Mouse (Mus musculus): Measurements from ENCODE around the gene Dnah8.

Dnah8 gene

GRCm38 (mm10) chr17:30824473-30824872 lies 200.3 kb downstream of the Dnah8 start:
- DNase-seq (ENCODE audit: low read depth), result no peak

GRCm38 (mm10) chr17:30825731-30826304 lies 201.7 kb downstream of the Dnah8 start:
- no peak for DNase-seq (ENCODE audit: low read depth)

GRCm38 (mm10) chr17:30831170-30831569 lies 207.0 kb downstream of the Dnah8 start:
- peak; percentile 9 for DNase-seq (ENCODE audit: low read depth)

GRCm38 (mm10) chr17:30835419-30835818 lies 211.3 kb downstream of the Dnah8 start:
- peak; percentile 9 for DNase-seq (ENCODE audit: low read depth)

- no peak for DNase-seq (ENCODE audit: low read depth)
Observed at GRCm38 (mm10) chr17:30837031-30837430, 212.9 kb downstream of the Dnah8 start.

GRCm38 (mm10) chr17:30840046-30840445 lies 215.9 kb downstream of the Dnah8 start:
- DNase-seq (ENCODE audit: low read depth), result no peak

- DNase-seq (ENCODE audit: low read depth), result peak; percentile 7
Observed at GRCm38 (mm10) chr17:30842312-30842711, 218.2 kb downstream of the Dnah8 start.

GRCm38 (mm10) chr17:30844321-30844791 lies 220.2 kb downstream of the Dnah8 start:
- peak; percentile 17 for DNase-seq (ENCODE audit: low read depth)

- DNase-seq (ENCODE audit: low read depth), result no peak
Observed at GRCm38 (mm10) chr17:30847498-30847897, 223.3 kb downstream of the Dnah8 start.

GRCm38 (mm10) chr17:30848086-30848485 lies 223.9 kb downstream of the Dnah8 start:
- no peak for DNase-seq (ENCODE audit: low read depth)

GRCm38 (mm10) chr17:30848804-30849203 lies 224.7 kb downstream of the Dnah8 start:
- DNase-seq (ENCODE audit: low read depth), result no peak

- no peak for DNase-seq (ENCODE audit: low read depth)
Observed at GRCm38 (mm10) chr17:30849813-30850212, 225.7 kb downstream of the Dnah8 start.

- DNase-seq (ENCODE audit: low read depth), result no peak
Observed at GRCm38 (mm10) chr17:30852345-30852744, 228.2 kb downstream of the Dnah8 start.

GRCm38 (mm10) chr17:30857347-30857746 lies 233.2 kb downstream of the Dnah8 start:
- DNase-seq (ENCODE audit: low read depth), result no peak

GRCm38 (mm10) chr17:30858586-30859259 lies 234.6 kb downstream of the Dnah8 start:
- no peak for DNase-seq (ENCODE audit: low read depth)

GRCm38 (mm10) chr17:30859989-30860585 lies 235.9 kb downstream of the Dnah8 start:
- no peak for DNase-seq (ENCODE audit: low read depth)

- DNase-seq (ENCODE audit: low read depth), result no peak
Observed at GRCm38 (mm10) chr17:30860606-30861005, 236.5 kb downstream of the Dnah8 start.

- no peak for DNase-seq (ENCODE audit: low read depth)
Observed at GRCm38 (mm10) chr17:30866281-30866680, 242.1 kb downstream of the Dnah8 start.

GRCm38 (mm10) chr17:30866966-30867365 lies 242.8 kb downstream of the Dnah8 start:
- DNase-seq (ENCODE audit: low read depth), result peak; percentile 4

- DNase-seq (ENCODE audit: low read depth), result no peak
Observed at GRCm38 (mm10) chr17:30871040-30871439, 246.9 kb downstream of the Dnah8 start.

GRCm38 (mm10) chr17:30874276-30874675 lies 250.1 kb downstream of the Dnah8 start:
- DNase-seq (ENCODE audit: low read depth), result peak; percentile 36

- DNase-seq (ENCODE audit: low read depth), result no peak
Observed at GRCm38 (mm10) chr17:30877456-30877855, 253.3 kb downstream of the Dnah8 start.

- DNase-seq (ENCODE audit: low read depth), result no peak
Observed at GRCm38 (mm10) chr17:30878626-30879025, 254.5 kb downstream of the Dnah8 start.
